Mouse (Mus musculus) left cerebral cortex, adult 2 months (tissue): Measurements from ENCODE around the gene Ube2i. TPM values are rescaled to one million over a fixed set of nuclear protein-coding genes. Genes with fewer than 3 reads are reported as not detected.
"Not testable (repeated sequence)": the region's sequence is repeated elsewhere in the genome, so short reads cannot be mapped to it uniquely, and the experiment has no call there.

Experiments used
- DNase-seq, 2 experiments: peaks; one replicate each; pipeline ENCODE4 v3.0.0; 2021 to 2022; ENCODE audit warnings: low spot score in 2 of 2, mixed read lengths in 1 of 2; ENCODE audit errors: extremely low spot score in 1 of 2
- H3K27ac ChIP-seq: fragments of 200-600 bp; 2 replicates; pipeline ENCODE4 v1.8.1; 2022
- H3K4me3 ChIP-seq: fragments of 200-600 bp; 2 replicates; pipeline ENCODE4 v1.8.1; 2022
- CTCF ChIP-seq: fragments of 200-600 bp; IDR thresholded peaks from 2 replicates; pipeline ENCODE4 v1.8.1; 2022; ENCODE audit warnings: antibody characterized with exemption, mild to moderate bottlenecking, moderate library complexity
- intact Hi-C: fragments of 180-260 bp; cut with DNase I; formaldehyde crosslinking; loops from one replicate; pipeline ENCODE4 v1.15.1; 2025
- total RNA-seq, 2 experiments: library from RNA; stranded (reverse); gene quantifications; 2 replicates each; pipeline ENCODE4 v1.2.3; 2021

The Ube2i gene
- total RNA-seq, 2 experiments from 2014 or later = 215 to 223 TPM

GRCm38 (mm10) chr17:25250181-25250835 is 24.1 kb downstream of the Ube2i start:
- intact Hi-C loops = no loop called here
- TF ChIP-seq CTCF = no peak
- no peak overlapping the region for H3K4me3 ChIP-seq
- H3K27ac ChIP-seq = no peak overlapping the region
- no peak for DNase-seq

DNA sequence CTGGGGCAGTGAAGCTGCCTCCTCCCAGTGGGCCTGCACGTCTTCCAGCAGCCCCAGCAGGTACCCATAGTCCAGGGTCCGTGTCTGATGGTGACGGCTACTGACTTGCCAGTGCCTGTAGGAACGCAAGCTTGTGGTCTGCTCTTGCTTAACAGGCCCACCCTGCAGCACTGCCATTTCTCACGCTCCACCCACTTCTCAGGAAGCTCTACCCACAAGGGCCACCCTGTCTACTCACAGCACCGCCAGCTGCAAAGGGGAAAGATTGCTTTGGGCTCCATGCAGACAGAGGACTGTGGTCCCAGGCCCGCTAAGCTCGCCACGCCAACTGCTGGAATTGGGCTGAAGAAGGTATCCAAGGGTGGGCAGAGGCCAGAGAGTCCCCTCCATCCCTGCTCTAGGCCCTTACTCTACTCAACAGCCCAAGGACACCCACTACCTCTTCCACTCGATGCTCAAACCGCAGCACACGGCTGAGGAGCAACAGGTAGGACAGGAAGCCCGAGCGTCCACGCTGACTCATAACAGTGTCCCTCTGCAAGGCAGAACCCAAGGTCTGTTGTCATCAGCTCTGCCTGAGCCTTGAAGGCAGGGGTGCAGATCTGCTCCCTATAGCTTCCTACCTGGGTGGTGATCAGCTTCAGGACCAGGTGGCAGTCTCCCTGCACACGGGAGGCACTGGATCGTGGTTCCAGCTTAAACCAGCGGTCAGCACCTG is 26.2 kb downstream of the Ube2i start:
- DNase-seq = no peak
- Histone ChIP-seq H3K4me3 (no peak overlapping the region), H3K27ac (no peak overlapping the region)
- TF ChIP-seq CTCF = no peak
- intact Hi-C loops = no loop called here

GRCm38 (mm10) chr17:25244239-25244638 is 30.2 kb downstream of the Ube2i start:
- intact Hi-C loops = no loop called here
- H3K27ac ChIP-seq = no peak overlapping the region
- TF ChIP-seq CTCF = no peak
- no peak for DNase-seq
- H3K4me3 ChIP-seq = no peak overlapping the region

GRCm38 (mm10) chr17:25243131-25243780 is 31.2 kb downstream of the Ube2i start:
- TF ChIP-seq CTCF = no peak; the same call in none of the 2 replicates
- intact Hi-C loops = no loop called here
- Histone ChIP-seq H3K27ac (no peak overlapping the region), H3K4me3 (no peak overlapping the region)
- no peak for DNase-seq

GRCm38 (mm10) chr17:25239695-25240636 is 34.5 kb downstream of the Ube2i start, which contains the start of the genes Gnptg and Tsr3:
Gene Gnptg, minus strand, starts transcription at chr17:25240124.
Gene Tsr3, plus strand, starts transcription at chr17:25240170.
- Histone ChIP-seq H3K4me3 (peak within 1 kb of the TSS; percentile 99), H3K27ac (peak within 1 kb of the TSS; percentile 92)
- intact Hi-C loops = no loop called here
- DNase-seq = peak; percentile 82 to 84
- TF ChIP-seq CTCF = no peak

- intact Hi-C loops = no loop called here
- no peak for TF ChIP-seq CTCF
- Histone ChIP-seq H3K27ac (peak overlapping the region; percentile 15; the same call in 1 of the 2 replicates), H3K4me3 (no peak overlapping the region)
- DNase-seq = no peak
Observed at GRCm38 (mm10) chr17:25235635-25236034, 38.8 kb downstream of the Ube2i start.

DNA sequence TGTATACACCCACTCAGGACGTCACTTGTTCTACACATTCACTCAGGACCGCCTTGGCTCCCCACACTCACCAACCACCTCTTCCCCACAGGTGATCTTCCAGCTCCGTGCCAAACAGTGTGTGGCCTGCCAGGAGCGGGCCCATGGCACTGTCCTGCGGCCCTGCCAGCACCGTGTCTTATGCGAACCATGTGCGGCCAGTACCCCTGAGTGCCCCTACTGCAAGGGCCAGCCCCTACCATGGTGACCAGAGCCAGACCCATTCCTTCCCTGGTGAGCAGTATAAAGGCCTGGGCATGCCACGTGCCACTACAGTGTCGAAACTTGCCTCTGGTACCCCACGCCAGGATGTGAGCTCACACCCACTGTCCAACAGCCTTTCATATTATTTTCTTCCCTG is 42.8 kb downstream of the Ube2i start:
- H3K4me3 ChIP-seq, DNase-seq, intact Hi-C loops, H3K27ac ChIP-seq: not testable (repeated sequence)

- intact Hi-C loops = no loop called here
- no peak overlapping the region for H3K4me3 ChIP-seq
- DNase-seq = no peak
- no peak for TF ChIP-seq CTCF
- no peak overlapping the region for H3K27ac ChIP-seq
Observed at GRCm38 (mm10) chr17:25230700-25231099, 43.7 kb downstream of the Ube2i start.

DNA sequence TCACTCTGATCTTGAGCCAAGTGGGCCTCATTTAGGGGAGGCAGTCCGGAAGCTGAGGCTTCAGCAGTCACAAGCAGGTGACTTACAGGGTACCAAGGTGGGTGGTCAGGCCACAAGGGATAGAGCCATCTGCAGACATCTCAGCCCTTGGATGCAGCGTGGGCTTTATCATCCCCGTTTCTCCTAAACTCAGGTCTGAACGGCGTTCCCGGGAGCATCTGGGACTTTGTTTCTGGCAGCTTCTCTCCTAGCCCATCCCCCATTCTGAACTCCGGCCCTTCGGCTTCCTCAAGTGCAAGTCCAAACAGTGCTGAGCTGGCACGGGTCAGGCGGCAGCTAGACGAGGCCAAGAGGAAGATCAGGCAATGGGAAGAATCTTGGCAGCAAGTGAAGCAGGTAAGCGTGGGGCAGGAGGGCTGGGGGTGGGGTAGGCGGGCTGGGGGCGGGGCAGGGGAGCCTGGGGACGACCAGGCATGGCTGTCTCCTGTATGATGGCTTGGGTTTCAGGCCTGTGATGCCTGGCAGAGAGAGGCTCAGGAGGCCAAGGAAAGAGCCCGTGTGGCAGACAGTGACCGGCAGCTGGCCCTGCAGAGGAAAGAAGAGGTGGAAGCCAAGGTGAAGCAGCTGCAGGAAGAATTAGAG is 44.3 kb downstream of the Ube2i start:
- H3K27ac ChIP-seq, H3K4me3 ChIP-seq, intact Hi-C loops, DNase-seq: not testable (repeated sequence)

DNA sequence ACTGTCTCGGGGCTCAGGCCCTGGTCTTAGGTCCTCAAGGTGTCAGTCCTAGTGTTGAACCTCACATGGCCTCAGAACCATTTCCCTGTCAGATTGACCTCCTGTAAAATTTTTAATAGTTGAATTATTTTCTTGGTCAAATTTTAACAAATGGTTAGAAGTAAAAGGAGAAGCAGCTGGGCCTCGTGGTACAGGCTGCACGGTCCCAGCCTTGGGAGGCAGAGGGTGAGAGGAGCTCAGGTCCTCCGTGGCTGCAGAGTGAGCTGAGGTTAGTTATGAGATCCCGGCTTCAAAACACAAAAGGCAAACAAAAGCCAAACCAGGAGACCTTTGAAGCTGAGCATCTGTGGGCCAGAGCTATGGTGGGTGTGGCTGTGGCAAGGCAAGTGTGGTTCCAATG is 46.4 kb downstream of the Ube2i start:
- no peak overlapping the region for H3K4me3 ChIP-seq
- no peak for TF ChIP-seq CTCF
- intact Hi-C loops = no loop called here
- no peak for DNase-seq
- H3K27ac ChIP-seq = no peak overlapping the region

GRCm38 (mm10) chr17:25225659-25226058 is 48.8 kb downstream of the Ube2i start:
- no peak for TF ChIP-seq CTCF
- no peak for DNase-seq
- Histone ChIP-seq H3K27ac (no peak overlapping the region), H3K4me3 (no peak overlapping the region)
- intact Hi-C loops = no loop called here
